22 mouse cellular contexts compared by ENCODE assay signal in the genomic region with DNA sequence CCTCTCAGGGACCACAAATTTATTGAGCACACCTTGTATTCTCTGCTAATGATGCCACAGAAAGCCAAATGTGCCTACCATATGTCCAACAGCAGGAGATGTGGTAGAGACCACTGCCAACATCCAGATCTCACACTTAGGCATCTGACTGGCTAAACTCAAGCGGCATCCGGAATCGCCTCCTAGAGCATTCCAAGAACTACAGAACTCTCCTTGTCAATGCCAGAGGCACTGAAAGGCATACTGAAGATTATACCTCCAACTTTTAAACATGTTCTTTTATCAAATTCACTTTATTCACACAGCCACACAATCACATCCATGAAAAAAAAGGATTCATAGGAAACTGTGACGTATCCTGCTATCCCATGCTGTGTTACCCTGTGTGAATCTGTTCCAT. TPM values are rescaled to one million over a fixed set of nuclear protein-coding genes. Genes with fewer than 3 reads are reported as not detected.
"Had no signal": no experiment of that assay in that cellular context is flagged by ENCODE, and none has a peak within 500 bp of the region (broad histone marks: within the 10 kb centered on the region; RNA-seq: fewer than 3 reads in every experiment).

No protein-coding gene starts in this region.

- H3K27ac ChIP-seq: limb, embryonic 12.5 days; limb, embryonic 15.5 days; liver, embryonic 14.5 days; lung, embryonic 15.5 days; midbrain, embryonic 10.5 days; midbrain, embryonic 13.5 days; neural tube, embryonic 13.5 days; stomach, embryonic 15.5 days had no signal

- H3K36me3 ChIP-seq: limb, embryonic 12.5 days; limb, embryonic 15.5 days; lung, embryonic 15.5 days; midbrain, embryonic 10.5 days; midbrain, embryonic 13.5 days; neural tube, embryonic 13.5 days; stomach, embryonic 15.5 days had no signal

- H3K4me2 ChIP-seq: limb, embryonic 12.5 days; limb, embryonic 15.5 days; liver, embryonic 11.5 days; lung, embryonic 15.5 days; midbrain, embryonic 13.5 days; neural tube, embryonic 13.5 days; stomach, embryonic 15.5 days had no signal

- H3K9me3 ChIP-seq: limb, embryonic 12.5 days; limb, embryonic 15.5 days; lung, embryonic 15.5 days; midbrain, embryonic 13.5 days; neural tube, embryonic 13.5 days; stomach, embryonic 15.5 days had no signal

- H3K9ac ChIP-seq: limb, embryonic 12.5 days; limb, embryonic 15.5 days; liver, embryonic 14.5 days; liver, postnatal 0 days; lung, embryonic 15.5 days; midbrain, embryonic 13.5 days; neural tube, embryonic 13.5 days; stomach, embryonic 15.5 days had no signal

- H3K27me3 ChIP-seq: limb, embryonic 12.5 days; limb, embryonic 15.5 days; lung, embryonic 15.5 days; midbrain, embryonic 13.5 days; neural tube, embryonic 13.5 days; stomach, embryonic 15.5 days had no signal

- H3K4me1 ChIP-seq: limb, embryonic 12.5 days; limb, embryonic 15.5 days; lung, embryonic 15.5 days; megakaryocyte, embryonic 14.5 days; midbrain, embryonic 10.5 days; midbrain, embryonic 13.5 days; neural tube, embryonic 13.5 days; stomach, embryonic 15.5 days had no signal

- ATAC-seq: liver, postnatal 0 days; midbrain, embryonic 13.5 days; midbrain, embryonic 16.5 days had no signal

- H3K4me3 ChIP-seq: limb, embryonic 12.5 days; limb, embryonic 15.5 days; lung, embryonic 15.5 days; megakaryocyte, embryonic 14.5 days; midbrain, embryonic 10.5 days; midbrain, embryonic 13.5 days; myocyte; neural tube, embryonic 13.5 days; stomach, embryonic 15.5 days had no signal

- DNase-seq: kidney, postnatal 10 days; kidney, postnatal 36 days; left cerebral cortex, postnatal 4 days; liver, postnatal 0 days; lung, postnatal 10 days; lung, postnatal 36 days; retina, postnatal 1 day; right cerebral cortex, postnatal 25 days; spleen, adult 18-20 months; thymus, postnatal 36 days had no signal

RNA-seq across cellular contexts. Expression of a gene that starts 40.6 kb away (rescaled TPM):
- polyA plus RNA-seq: midbrain, embryonic 10.5 days had no signal
